Mouse (Mus musculus): ENCODE results near the gene Zfp346. TPM values are rescaled to one million over a fixed set of nuclear protein-coding genes. Genes with fewer than 3 reads are reported as not detected.

The Zfp346 gene
- total RNA-seq, 2 experiments from 2014 or later = 17.2 to 21.5 TPM

GRCm38 (mm10) chr13:55182173-55182894 lies 77.2 kb downstream of the Zfp346 start:
- ATAC-seq (replicated peaks; ENCODE audit: low FRiP score, poor library complexity, severe bottlenecking) = peak; percentile 98

DNA sequence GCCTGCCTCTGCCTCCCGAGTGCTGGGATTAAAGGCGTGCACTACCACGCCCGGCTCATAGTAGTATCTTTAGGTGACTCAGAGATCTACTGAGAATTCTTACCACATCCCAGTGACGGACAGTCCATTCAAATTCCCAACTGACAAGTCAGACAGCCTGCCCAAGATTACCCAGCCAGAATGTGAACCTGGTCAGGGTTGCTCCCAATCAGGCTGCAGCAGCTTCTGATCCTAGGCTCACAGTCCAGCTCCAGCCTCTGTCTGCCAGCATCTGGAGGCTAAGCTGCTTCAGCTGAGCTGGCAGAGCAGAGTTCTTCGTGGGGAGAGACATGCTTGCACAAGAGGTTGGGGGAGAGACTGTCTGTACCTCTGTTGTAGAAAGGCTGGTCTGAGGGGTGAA lies 78.3 kb downstream of the Zfp346 start:
- ATAC-seq (replicated peaks; ENCODE audit: low FRiP score, poor library complexity, severe bottlenecking) = no peak

Other genes starting within 250 kb of the Zfp346 start
- gene Unc5a, start 155.9 kb upstream of the Zfp346 start, total RNA-seq (2015; ENCODE audit: low replicate concordance) = 1.1 TPM in 1 of 2 replicates, not detected in the other
- gene Unc5a, start 155.9 kb upstream of the Zfp346 start, total RNA-seq (2017; ENCODE audit: low replicate concordance) = 0.90 TPM in 1 of 2 replicates, not detected in the other
- 8.8 and 22.3 TPM in 2 replicates for gene Hk3, start 83.9 kb upstream of the Zfp346 start, total RNA-seq (2015; ENCODE audit: low replicate concordance)
- 12.9 and 24.6 TPM in 2 replicates for gene Hk3, start 83.9 kb upstream of the Zfp346 start, total RNA-seq (2017; ENCODE audit: low replicate concordance)
- 50.1 and 87.2 TPM in 2 replicates for gene Uimc1, start 5.0 kb upstream of the Zfp346 start, total RNA-seq (2015; ENCODE audit: low replicate concordance)
- 92.4 and 105 TPM in 2 replicates for gene Uimc1, start 5.0 kb upstream of the Zfp346 start, total RNA-seq (2017; ENCODE audit: low replicate concordance)
- not detected in 2 replicates for gene Gm17617, start 28.2 kb downstream of the Zfp346 start, total RNA-seq (2015; ENCODE audit: low replicate concordance)
- not detected in 2 replicates for gene Gm17617, start 28.2 kb downstream of the Zfp346 start, total RNA-seq (2017; ENCODE audit: low replicate concordance)
- gene Fgfr4, start 47.3 kb downstream of the Zfp346 start, total RNA-seq (2015; ENCODE audit: low replicate concordance) = not detected in 2 replicates
- not detected in 2 replicates for gene Fgfr4, start 47.3 kb downstream of the Zfp346 start, total RNA-seq (2017; ENCODE audit: low replicate concordance)
- gene Nsd1, start 104.5 kb downstream of the Zfp346 start, total RNA-seq (2015; ENCODE audit: low replicate concordance) = 36.9 and 38.2 TPM in 2 replicates
- 50.6 and 85.7 TPM in 2 replicates for gene Nsd1, start 104.5 kb downstream of the Zfp346 start, total RNA-seq (2017; ENCODE audit: low replicate concordance)
- gene Prelid1, start 215.2 kb downstream of the Zfp346 start, total RNA-seq (2015; ENCODE audit: low replicate concordance) = 81.3 and 131 TPM in 2 replicates
- gene Prelid1, start 215.2 kb downstream of the Zfp346 start, total RNA-seq (2017; ENCODE audit: low replicate concordance) = 30.9 and 39.1 TPM in 2 replicates
- gene Rab24, start 216.6 kb downstream of the Zfp346 start, total RNA-seq (2015; ENCODE audit: low replicate concordance) = 83.3 and 153 TPM in 2 replicates
- gene Rab24, start 216.6 kb downstream of the Zfp346 start, total RNA-seq (2017; ENCODE audit: low replicate concordance) = 19.8 and 40.4 TPM in 2 replicates
- gene Mxd3, start 224.5 kb downstream of the Zfp346 start, total RNA-seq (2015; ENCODE audit: low replicate concordance) = 293 and 332 TPM in 2 replicates
- 162 and 195 TPM in 2 replicates for gene Mxd3, start 224.5 kb downstream of the Zfp346 start, total RNA-seq (2017; ENCODE audit: low replicate concordance)

All from erythroid progenitor cell, adult 5-6 weeks (primary cell).